Mouse (Mus musculus): ENCODE measurements around the gene Dhx9. TPM values are rescaled to one million over a fixed set of nuclear protein-coding genes. Genes with fewer than 3 reads are reported as not detected.
"Not testable (repeated sequence)": the region's sequence is repeated elsewhere in the genome, so short reads cannot be mapped to it uniquely, and the experiment has no call there.

Dhx9 gene
- polyA plus RNA-seq, 1 experiment = 3.3 TPM

GRCm38 (mm10) chr1:153486767-153487499 lies 527 bp downstream of the Dhx9 start:
- Histone ChIP-seq H3K36me3 (ENCODE audit: control insufficient read depth, insufficient read depth, low read length) (peaks cover 8% of the 10 kb centered on the region; the same call in 1 of the 2 replicates), H3K27ac (ENCODE audit: insufficient read depth, low read depth, low read length) (peak overlapping the region; percentile 60; the same call in 1 of the 2 replicates), H3K27me3 (ENCODE audit: control insufficient read depth, insufficient read depth, low read length) (no peaks in the 10 kb centered on the region), H3K4me3 (ENCODE audit: low read depth, low read length) (peak overlapping the region; percentile 90), H3K4me1 (ENCODE audit: control insufficient read depth, insufficient read depth, insufficient read length, low read length) (0 out of 2 replicates have a peak, but pooled peaks cover 3% of the 10 kb centered on the region)
- WGBS = 1% methylated on average over 64 of the region's 64 CpGs
- no peak; the same call in 1 of the 2 replicates for TF ChIP-seq POLR2A (IDR thresholded peaks at IDR 0.05; ENCODE audit: low read depth, low read length)
- TF ChIP-seq CTCF (IDR thresholded peaks at IDR 0.05; ENCODE audit: extremely low read depth, insufficient read length, insufficient replicate concordance, low read depth, low read length) = no peak

GRCm38 (mm10) chr1:153486120-153486519 lies 1.3 kb downstream of the Dhx9 start:
- Histone ChIP-seq H3K4me3 (ENCODE audit: low read depth, low read length) (peak overlapping the region; percentile 20; the same call in 1 of the 2 replicates), H3K36me3 (ENCODE audit: control insufficient read depth, insufficient read depth, low read length) (peaks cover 13% of the 10 kb centered on the region)
- not testable (repeated sequence) for H3K27ac ChIP-seq (ENCODE audit: insufficient read depth, low read depth, low read length); H3K27me3 ChIP-seq (ENCODE audit: control insufficient read depth, insufficient read depth, low read length); H3K4me1 ChIP-seq (ENCODE audit: control insufficient read depth, insufficient read depth, insufficient read length, low read length)
- WGBS = 2% methylated on average over 6 of the region's 6 CpGs

GRCm38 (mm10) chr1:153485201-153485796 lies 2.2 kb downstream of the Dhx9 start:
- TF ChIP-seq CTCF (IDR thresholded peaks at IDR 0.05; ENCODE audit: extremely low read depth, insufficient read length, insufficient replicate concordance, low read depth, low read length) (no peak), POLR2A (IDR thresholded peaks at IDR 0.05; ENCODE audit: low read depth, low read length) (no peak)
- Histone ChIP-seq H3K27me3 (ENCODE audit: control insufficient read depth, insufficient read depth, low read length) (no peaks in the 10 kb centered on the region), H3K27ac (ENCODE audit: insufficient read depth, low read depth, low read length) (no peak overlapping the region), H3K4me1 (ENCODE audit: control insufficient read depth, insufficient read depth, insufficient read length, low read length) (0 out of 2 replicates have a peak, but pooled peaks cover 3% of the 10 kb centered on the region), H3K36me3 (ENCODE audit: control insufficient read depth, insufficient read depth, low read length) (peaks cover 21% of the 10 kb centered on the region), H3K4me3 (ENCODE audit: low read depth, low read length) (no peak overlapping the region)
- 15% methylated on average over 2 of the region's 2 CpGs for WGBS

- Histone ChIP-seq H3K36me3 (ENCODE audit: control insufficient read depth, insufficient read depth, low read length) (peaks cover 47% of the 10 kb centered on the region), H3K4me3 (ENCODE audit: low read depth, low read length) (no peak overlapping the region), H3K4me1 (ENCODE audit: control insufficient read depth, insufficient read depth, insufficient read length, low read length) (0 out of 2 replicates have a peak, but pooled peaks cover under 1% of the 10 kb centered on the region), H3K27me3 (ENCODE audit: control insufficient read depth, insufficient read depth, low read length) (no peaks in the 10 kb centered on the region), H3K27ac (ENCODE audit: insufficient read depth, low read depth, low read length) (no peak overlapping the region)
- 87% methylated on average over 1 of the region's 1 CpGs for WGBS
- TF ChIP-seq CTCF (IDR thresholded peaks at IDR 0.05; ENCODE audit: extremely low read depth, insufficient read length, insufficient replicate concordance, low read depth, low read length) = no peak
- TF ChIP-seq POLR2A (IDR thresholded peaks at IDR 0.05; ENCODE audit: low read depth, low read length) = no peak
These were observed 6.4 kb downstream of the Dhx9 start for GRCm38 (mm10) chr1:153481025-153481412.

GRCm38 (mm10) chr1:153480386-153481024 lies 7.0 kb downstream of the Dhx9 start:
- Histone ChIP-seq H3K27me3 (ENCODE audit: control insufficient read depth, insufficient read depth, low read length) (no peaks in the 10 kb centered on the region), H3K4me3 (ENCODE audit: low read depth, low read length) (no peak overlapping the region), H3K4me1 (ENCODE audit: control insufficient read depth, insufficient read depth, insufficient read length, low read length) (no peaks in the 10 kb centered on the region), H3K36me3 (ENCODE audit: control insufficient read depth, insufficient read depth, low read length) (peaks cover 47% of the 10 kb centered on the region), H3K27ac (ENCODE audit: insufficient read depth, low read depth, low read length) (no peak overlapping the region)
- TF ChIP-seq POLR2A (IDR thresholded peaks at IDR 0.05; ENCODE audit: low read depth, low read length) (no peak), CTCF (IDR thresholded peaks at IDR 0.05; ENCODE audit: extremely low read depth, insufficient read length, insufficient replicate concordance, low read depth, low read length) (peak; percentile 77; the same call in 1 of the 2 replicates)
- 19% methylated on average over 1 of the region's 1 CpGs for WGBS

- Histone ChIP-seq H3K27ac (ENCODE audit: insufficient read depth, low read depth, low read length) (no peak overlapping the region), H3K36me3 (ENCODE audit: control insufficient read depth, insufficient read depth, low read length) (peaks cover 55% of the 10 kb centered on the region), H3K4me1 (ENCODE audit: control insufficient read depth, insufficient read depth, insufficient read length, low read length) (no peaks in the 10 kb centered on the region), H3K27me3 (ENCODE audit: control insufficient read depth, insufficient read depth, low read length) (no peaks in the 10 kb centered on the region), H3K4me3 (ENCODE audit: low read depth, low read length) (no peak overlapping the region)
- TF ChIP-seq CTCF (IDR thresholded peaks at IDR 0.05; ENCODE audit: extremely low read depth, insufficient read length, insufficient replicate concordance, low read depth, low read length) (no peak), POLR2A (IDR thresholded peaks at IDR 0.05; ENCODE audit: low read depth, low read length) (no peak)
- 76% methylated on average over 1 of the region's 1 CpGs for WGBS
These were observed 8.2 kb downstream of the Dhx9 start for GRCm38 (mm10) chr1:153479296-153479695.

- Histone ChIP-seq H3K36me3 (ENCODE audit: control insufficient read depth, insufficient read depth, low read length) (peaks cover 62% of the 10 kb centered on the region), H3K4me1 (ENCODE audit: control insufficient read depth, insufficient read depth, insufficient read length, low read length) (no peaks in the 10 kb centered on the region), H3K27me3 (ENCODE audit: control insufficient read depth, insufficient read depth, low read length) (no peaks in the 10 kb centered on the region), H3K27ac (ENCODE audit: insufficient read depth, low read depth, low read length) (no peak overlapping the region), H3K4me3 (ENCODE audit: low read depth, low read length) (no peak overlapping the region)
- TF ChIP-seq POLR2A (IDR thresholded peaks at IDR 0.05; ENCODE audit: low read depth, low read length) = no peak
- no peak for TF ChIP-seq CTCF (IDR thresholded peaks at IDR 0.05; ENCODE audit: extremely low read depth, insufficient read length, insufficient replicate concordance, low read depth, low read length)
- WGBS = 27% methylated on average over 1 of the region's 1 CpGs
These were observed 25.7 kb downstream of the Dhx9 start for GRCm38 (mm10) chr1:153461796-153462195.

All from small intestine, adult 2 months (tissue).